Mouse (Mus musculus): ENCODE measurements at regions not wholly inside any gene's neighbourhood (a gene's known extent, or its start where the extent isn't known, plus 50 kb on each side); places are given as distances from the start of the nearest gene placed in this dataset.

GRCm38 (mm10) chr14:114960273-114960672 lies 131.7 kb upstream of the Gpc5 start:
- no peak for ATAC-seq (replicated peaks; ENCODE audit: low FRiP score, poor library complexity, severe bottlenecking)

GRCm38 (mm10) chr14:114965941-114966340 lies 126.1 kb upstream of the Gpc5 start:
- ATAC-seq (replicated peaks; ENCODE audit: low FRiP score, poor library complexity, severe bottlenecking), result no peak

- ATAC-seq (replicated peaks; ENCODE audit: low FRiP score, poor library complexity, severe bottlenecking), result no peak
Measured at GRCm38 (mm10) chr14:114969020-114969419, 123.0 kb upstream of the Gpc5 start.

- no peak for ATAC-seq (replicated peaks; ENCODE audit: low FRiP score, poor library complexity, severe bottlenecking)
Measured at GRCm38 (mm10) chr14:114981120-114981519, 110.9 kb upstream of the Gpc5 start.

GRCm38 (mm10) chr14:115003223-115003622 lies 88.8 kb upstream of the Gpc5 start:
- no peak for ATAC-seq (replicated peaks; ENCODE audit: low FRiP score, poor library complexity, severe bottlenecking)

- no peak for ATAC-seq (replicated peaks; ENCODE audit: low FRiP score, poor library complexity, severe bottlenecking)
Measured at GRCm38 (mm10) chr14:115004733-115005405, 87.1 kb upstream of the Gpc5 start.

GRCm38 (mm10) chr14:115010877-115011276 lies 81.1 kb upstream of the Gpc5 start:
- ATAC-seq (replicated peaks; ENCODE audit: low FRiP score, poor library complexity, severe bottlenecking), result no peak

GRCm38 (mm10) chr14:115015299-115015698 lies 76.7 kb upstream of the Gpc5 start:
- ATAC-seq (replicated peaks; ENCODE audit: low FRiP score, poor library complexity, severe bottlenecking), result no peak

- no peak for ATAC-seq (replicated peaks; ENCODE audit: low FRiP score, poor library complexity, severe bottlenecking)
Measured at GRCm38 (mm10) chr14:115017410-115018153, 74.4 kb upstream of the Gpc5 start.

- ATAC-seq (replicated peaks; ENCODE audit: low FRiP score, poor library complexity, severe bottlenecking), result no peak
Measured at GRCm38 (mm10) chr14:115028011-115028410, 64.0 kb upstream of the Gpc5 start.

- no peak for ATAC-seq (replicated peaks; ENCODE audit: low FRiP score, poor library complexity, severe bottlenecking)
Measured at GRCm38 (mm10) chr14:115031734-115032133, 60.3 kb upstream of the Gpc5 start.

- ATAC-seq (replicated peaks; ENCODE audit: low FRiP score, poor library complexity, severe bottlenecking), result no peak
Measured at GRCm38 (mm10) chr14:115033375-115033969, 58.5 kb upstream of the Gpc5 start.

- no peak for ATAC-seq (replicated peaks; ENCODE audit: low FRiP score, poor library complexity, severe bottlenecking)
Measured at GRCm38 (mm10) chr14:115034718-115035437, 57.1 kb upstream of the Gpc5 start.

- no peak for ATAC-seq (replicated peaks; ENCODE audit: low FRiP score, poor library complexity, severe bottlenecking)
Measured at GRCm38 (mm10) chr14:115037086-115037793, 54.8 kb upstream of the Gpc5 start.

- ATAC-seq (replicated peaks; ENCODE audit: low FRiP score, poor library complexity, severe bottlenecking), result no peak
Measured at GRCm38 (mm10) chr14:115038788-115039187, 53.2 kb upstream of the Gpc5 start.

- no peak for ATAC-seq (replicated peaks; ENCODE audit: low FRiP score, poor library complexity, severe bottlenecking)
Measured at GRCm38 (mm10) chr14:115039524-115039923, 52.5 kb upstream of the Gpc5 start.

GRCm38 (mm10) chr14:115040091-115040571 lies 51.9 kb upstream of the Gpc5 start:
- ATAC-seq (replicated peaks; ENCODE audit: low FRiP score, poor library complexity, severe bottlenecking), result 0 out of 2 replicates have a peak, but pooled peaks have one; percentile 44

GRCm38 (mm10) chr14:115040578-115041206 lies 51.3 kb upstream of the Gpc5 start:
- ATAC-seq (replicated peaks; ENCODE audit: low FRiP score, poor library complexity, severe bottlenecking), result peak; percentile 79

Measured in erythroblast, adult 5-6 weeks (primary cell).